Mouse (Mus musculus): ENCODE data around the gene Kcna1. TPM values are rescaled to one million over a fixed set of nuclear protein-coding genes. Genes with fewer than 3 reads are reported as not detected.

Kcna1 gene
- polyA plus RNA-seq, 1 experiment from 2014 or later, result 2.5 TPM

- no peak for DNase-seq (ENCODE audit: low spot score)
- no peak for ATAC-seq
- no peaks in the 10 kb centered on the region for H3K9me3 ChIP-seq (replicated peaks; ENCODE audit: control insufficient read depth, low read length)
- no peak overlapping the region for H3K4me2 ChIP-seq (ENCODE audit: low read length)
- no peaks in the 10 kb centered on the region for H3K4me1 ChIP-seq (ENCODE audit: control insufficient read depth, insufficient read depth, low read length)
- no peak overlapping the region for H3K27ac ChIP-seq (ENCODE audit: low read depth, low read length)
- H3K9ac ChIP-seq (ENCODE audit: low read length), result no peak overlapping the region
- H3K27me3 ChIP-seq (replicated peaks; ENCODE audit: control insufficient read depth, insufficient read depth, low read length), result no peaks in the 10 kb centered on the region
- H3K4me3 ChIP-seq (ENCODE audit: low read depth, low read length), result no peak overlapping the region
- 66% methylated on average over 17 of the region's 17 CpGs for WGBS
- no peaks in the 10 kb centered on the region for H3K36me3 ChIP-seq (ENCODE audit: control insufficient read depth, insufficient read depth, low read length)
Observed at GRCm38 (mm10) chr6:126609193-126609947, 36.8 kb downstream of the Kcna1 start.

DNA sequence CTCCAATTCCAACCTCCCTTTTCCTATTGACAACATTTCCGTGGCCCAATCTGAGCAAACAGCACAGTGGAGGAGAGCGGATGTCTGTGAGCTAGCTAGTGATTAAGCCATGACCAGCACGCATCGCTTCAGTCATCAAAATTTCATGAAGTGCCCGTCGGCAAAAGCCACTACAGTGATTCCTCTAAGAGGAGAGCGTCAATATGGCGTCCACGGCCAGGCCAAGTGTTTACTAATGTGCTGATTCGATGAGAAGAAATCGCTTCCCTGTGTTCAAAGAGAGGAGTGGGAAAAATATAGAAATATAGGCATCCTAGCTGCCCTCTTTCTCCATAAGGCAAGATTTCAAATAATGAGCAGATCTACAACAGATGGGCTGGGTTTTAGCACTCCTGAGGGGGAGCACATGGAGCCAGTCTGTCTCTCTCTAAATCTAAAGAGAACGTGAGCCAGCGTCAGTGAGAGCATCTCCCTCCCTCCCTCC, 44.3 kb downstream of the Kcna1 start:
- H3K4me3 ChIP-seq (ENCODE audit: low read depth, low read length), result no peak overlapping the region
- no peaks in the 10 kb centered on the region for H3K4me1 ChIP-seq (ENCODE audit: control insufficient read depth, insufficient read depth, low read length)
- no peak overlapping the region for H3K4me2 ChIP-seq (ENCODE audit: low read length)
- ATAC-seq (peak; percentile 87; the same call in 1 of the 2 replicates), DNase-seq (ENCODE audit: low spot score) (peak; percentile 84)
- H3K9me3 ChIP-seq (replicated peaks; ENCODE audit: control insufficient read depth, low read length), result no peaks in the 10 kb centered on the region
- H3K9ac ChIP-seq (ENCODE audit: low read length), result no peak overlapping the region
- 77% methylated on average over 13 of the region's 13 CpGs for WGBS
- peak overlapping the region; percentile 81 for H3K27ac ChIP-seq (ENCODE audit: low read depth, low read length)
- no peaks in the 10 kb centered on the region for H3K36me3 ChIP-seq (ENCODE audit: control insufficient read depth, insufficient read depth, low read length)
- H3K27me3 ChIP-seq (replicated peaks; ENCODE audit: control insufficient read depth, insufficient read depth, low read length), result no peaks in the 10 kb centered on the region

- ATAC-seq, result no peak
- DNase-seq (ENCODE audit: low spot score), result no peak
- Histone ChIP-seq H3K27me3 (replicated peaks; ENCODE audit: control insufficient read depth, insufficient read depth, low read length) (no peaks in the 10 kb centered on the region), H3K9me3 (replicated peaks; ENCODE audit: control insufficient read depth, low read length) (no peaks in the 10 kb centered on the region), H3K36me3 (ENCODE audit: control insufficient read depth, insufficient read depth, low read length) (no peaks in the 10 kb centered on the region), H3K4me2 (ENCODE audit: low read length) (no peak overlapping the region), H3K4me1 (ENCODE audit: control insufficient read depth, insufficient read depth, low read length) (no peaks in the 10 kb centered on the region), H3K9ac (ENCODE audit: low read length) (no peak overlapping the region), H3K4me3 (ENCODE audit: low read depth, low read length) (no peak overlapping the region), H3K27ac (ENCODE audit: low read depth, low read length) (no peak overlapping the region)
- WGBS, result 89% methylated on average over 3 of the region's 3 CpGs
Observed at GRCm38 (mm10) chr6:126599201-126599995, 46.8 kb downstream of the Kcna1 start.

GRCm38 (mm10) chr6:126597741-126598140, 48.4 kb downstream of the Kcna1 start:
- WGBS, result 93% methylated on average over 4 of the region's 4 CpGs
- ATAC-seq (no peak), DNase-seq (ENCODE audit: low spot score) (no peak)
- Histone ChIP-seq H3K9me3 (replicated peaks; ENCODE audit: control insufficient read depth, low read length) (no peaks in the 10 kb centered on the region), H3K4me2 (ENCODE audit: low read length) (no peak overlapping the region), H3K4me1 (ENCODE audit: control insufficient read depth, insufficient read depth, low read length) (no peaks in the 10 kb centered on the region), H3K36me3 (ENCODE audit: control insufficient read depth, insufficient read depth, low read length) (no peaks in the 10 kb centered on the region), H3K27me3 (replicated peaks; ENCODE audit: control insufficient read depth, insufficient read depth, low read length) (no peaks in the 10 kb centered on the region), H3K27ac (ENCODE audit: low read depth, low read length) (no peak overlapping the region), H3K4me3 (ENCODE audit: low read depth, low read length) (no peak overlapping the region), H3K9ac (ENCODE audit: low read length) (no peak overlapping the region)

DNA sequence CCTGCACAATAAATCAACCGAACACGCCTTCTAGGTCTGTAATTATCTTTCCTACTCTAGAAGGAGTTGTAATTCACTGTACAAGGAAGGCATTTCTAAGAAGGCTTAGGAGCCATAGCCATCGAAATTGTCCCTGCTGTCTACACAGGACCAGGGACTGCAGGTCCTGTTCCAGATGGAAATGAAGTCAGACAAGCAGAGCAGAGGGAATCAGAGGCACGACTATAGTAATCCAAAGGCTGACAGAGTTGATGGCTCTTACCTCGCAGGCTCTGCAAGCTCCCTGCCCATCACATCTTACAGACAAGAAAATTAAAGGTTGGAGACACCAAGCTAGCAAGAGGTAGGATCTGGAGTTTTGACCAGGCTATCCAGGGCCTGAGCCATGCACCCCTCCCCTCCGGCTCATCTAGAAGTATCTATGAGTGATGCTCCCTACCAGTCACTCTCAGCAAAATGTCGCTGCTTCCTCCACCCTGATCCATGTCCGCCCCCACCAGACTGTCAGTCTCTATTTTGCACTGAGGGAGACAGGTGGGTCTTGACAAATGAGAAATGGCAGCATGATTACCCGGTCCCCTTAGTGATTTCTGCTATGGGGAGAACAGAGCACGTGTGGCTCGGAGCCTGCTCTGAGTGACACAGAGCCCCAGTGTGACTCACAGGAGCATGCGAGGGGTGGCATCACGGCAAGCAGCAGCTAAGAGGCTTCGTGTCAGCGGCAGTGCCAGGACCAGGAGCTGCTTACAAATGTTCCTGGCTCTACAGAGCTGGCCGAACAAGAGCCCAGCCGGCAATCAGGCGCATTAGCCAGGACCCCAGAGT, 50.2 kb downstream of the Kcna1 start:
- DNase-seq (ENCODE audit: low spot score) (no peak), ATAC-seq (no peak)
- Histone ChIP-seq H3K4me2 (ENCODE audit: low read length) (no peak overlapping the region), H3K9ac (ENCODE audit: low read length) (no peak overlapping the region), H3K4me1 (ENCODE audit: control insufficient read depth, insufficient read depth, low read length) (no peaks in the 10 kb centered on the region), H3K9me3 (replicated peaks; ENCODE audit: control insufficient read depth, low read length) (no peaks in the 10 kb centered on the region), H3K36me3 (ENCODE audit: control insufficient read depth, insufficient read depth, low read length) (no peaks in the 10 kb centered on the region), H3K4me3 (ENCODE audit: low read depth, low read length) (no peak overlapping the region), H3K27ac (ENCODE audit: low read depth, low read length) (no peak overlapping the region), H3K27me3 (replicated peaks; ENCODE audit: control insufficient read depth, insufficient read depth, low read length) (no peaks in the 10 kb centered on the region)
- WGBS, result 82% methylated on average over 18 of the region's 18 CpGs

- Histone ChIP-seq H3K27ac (ENCODE audit: low read depth, low read length) (no peak overlapping the region), H3K9ac (ENCODE audit: low read length) (no peak overlapping the region), H3K4me3 (ENCODE audit: low read depth, low read length) (no peak overlapping the region), H3K9me3 (replicated peaks; ENCODE audit: control insufficient read depth, low read length) (no peaks in the 10 kb centered on the region), H3K4me1 (ENCODE audit: control insufficient read depth, insufficient read depth, low read length) (no peaks in the 10 kb centered on the region), H3K4me2 (ENCODE audit: low read length) (no peak overlapping the region), H3K27me3 (replicated peaks; ENCODE audit: control insufficient read depth, insufficient read depth, low read length) (no peaks in the 10 kb centered on the region), H3K36me3 (ENCODE audit: control insufficient read depth, insufficient read depth, low read length) (no peaks in the 10 kb centered on the region)
- no peak for DNase-seq (ENCODE audit: low spot score)
- 35% methylated on average over 5 of the region's 5 CpGs for WGBS
- ATAC-seq, result no peak
Observed at GRCm38 (mm10) chr6:126595130-126595529, 51.1 kb downstream of the Kcna1 start.

- no peaks in the 10 kb centered on the region for H3K36me3 ChIP-seq (ENCODE audit: control insufficient read depth, insufficient read depth, low read length)
- H3K4me1 ChIP-seq (ENCODE audit: control insufficient read depth, insufficient read depth, low read length), result no peaks in the 10 kb centered on the region
- no peak overlapping the region for H3K4me3 ChIP-seq (ENCODE audit: low read depth, low read length)
- no peak overlapping the region for H3K4me2 ChIP-seq (ENCODE audit: low read length)
- no peaks in the 10 kb centered on the region for H3K9me3 ChIP-seq (replicated peaks; ENCODE audit: control insufficient read depth, low read length)
- peak overlapping the region; percentile 40; the same call in 1 of the 2 replicates for H3K27ac ChIP-seq (ENCODE audit: low read depth, low read length)
- ATAC-seq (peak; percentile 86; the same call in 1 of the 2 replicates), DNase-seq (ENCODE audit: low spot score) (peak; percentile 75)
- no peak overlapping the region for H3K9ac ChIP-seq (ENCODE audit: low read length)
- WGBS, result 51% methylated on average over 8 of the region's 8 CpGs
- no peaks in the 10 kb centered on the region for H3K27me3 ChIP-seq (replicated peaks; ENCODE audit: control insufficient read depth, insufficient read depth, low read length)
Observed at GRCm38 (mm10) chr6:126594365-126594764, 51.8 kb downstream of the Kcna1 start.

DNA sequence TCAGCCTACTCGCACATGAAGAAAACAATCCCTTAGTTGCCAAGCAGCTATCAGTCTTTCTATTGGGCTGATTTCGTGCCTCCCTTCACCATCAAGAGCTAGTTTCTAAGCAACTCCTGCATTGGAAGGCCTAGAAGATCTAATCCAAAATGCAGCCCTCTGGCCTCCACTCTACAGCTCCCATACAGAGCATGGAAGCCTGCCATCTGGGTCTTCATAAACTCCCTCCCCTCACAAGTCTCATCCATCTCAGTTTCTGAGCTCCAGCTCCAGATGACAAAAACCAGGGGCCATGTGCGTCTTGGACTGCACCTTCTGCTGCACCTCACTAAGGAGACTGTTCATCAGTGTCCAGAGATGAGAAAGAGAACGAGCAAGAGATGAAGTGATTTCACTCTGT, 52.8 kb downstream of the Kcna1 start:
- H3K27ac ChIP-seq (ENCODE audit: low read depth, low read length), result 0 out of 2 replicates have a peak overlapping the region, but pooled peaks have one; percentile 40
- H3K9me3 ChIP-seq (replicated peaks; ENCODE audit: control insufficient read depth, low read length), result no peaks in the 10 kb centered on the region
- no peaks in the 10 kb centered on the region for H3K4me1 ChIP-seq (ENCODE audit: control insufficient read depth, insufficient read depth, low read length)
- H3K4me2 ChIP-seq (ENCODE audit: low read length), result no peak overlapping the region
- no peak overlapping the region for H3K4me3 ChIP-seq (ENCODE audit: low read depth, low read length)
- no peak overlapping the region for H3K9ac ChIP-seq (ENCODE audit: low read length)
- ATAC-seq (no peak), DNase-seq (ENCODE audit: low spot score) (no peak)
- no peaks in the 10 kb centered on the region for H3K27me3 ChIP-seq (replicated peaks; ENCODE audit: control insufficient read depth, insufficient read depth, low read length)
- H3K36me3 ChIP-seq (ENCODE audit: control insufficient read depth, insufficient read depth, low read length), result no peaks in the 10 kb centered on the region
- WGBS, result 79% methylated on average over 4 of the region's 4 CpGs
